Mouse (Mus musculus) liver, embryonic 16.5 days (tissue): ENCODE data around the gene Gm14322. TPM values are rescaled to one million over a fixed set of nuclear protein-coding genes. Genes with fewer than 3 reads are reported as not detected.
"Not testable (repeated sequence)": the region's sequence is repeated elsewhere in the genome, so short reads cannot be mapped to it uniquely, and the experiment has no call there.

Experiments used
- ATAC-seq: fragments of 200-750 bp; cut with Nextera tagmentation; 2 replicates; pipeline ENCODE4 v1.8.0; 2017; ENCODE audit warnings: low read depth, mild to moderate bottlenecking, moderate number of reproducible peaks, moderate library complexity
- H3K27ac ChIP-seq: fragments of 300-500 bp; sonication (generic); 2 replicates; pipeline ENCODE4 v1.5.1; 2014; ENCODE audit warnings: mild to moderate bottlenecking, low read length
- H3K27me3 ChIP-seq: fragments of 300-500 bp; sonication (generic); 2 replicates; pipeline ENCODE4 v1.6.1; 2014; ENCODE audit warnings: low read depth, low read length, mixed read lengths; ENCODE audit not compliant: control insufficient read depth, insufficient read depth
- H3K36me3 ChIP-seq: fragments of 300-500 bp; sonication (generic); 2 replicates; pipeline ENCODE4 v1.6.1; 2014; ENCODE audit warnings: mild to moderate bottlenecking; ENCODE audit not compliant: control insufficient read depth, insufficient read depth
- H3K4me1 ChIP-seq: fragments of 300-500 bp; sonication (generic); 2 replicates; pipeline ENCODE4 v1.6.1; 2014; ENCODE audit warnings: low read depth, low read length, mixed read lengths; ENCODE audit not compliant: control insufficient read depth
- H3K4me2 ChIP-seq: fragments of 300-500 bp; sonication (generic); 2 replicates; pipeline ENCODE4 v1.6.1; 2014; ENCODE audit warnings: low read depth, low read length, mixed read lengths
- H3K4me3 ChIP-seq: fragments of 300-500 bp; sonication (generic); 2 replicates; pipeline ENCODE4 v1.5.1; 2014; ENCODE audit warnings: low read depth, mild to moderate bottlenecking, low read length
- H3K9ac ChIP-seq: fragments of 300-500 bp; sonication (generic); 2 replicates; pipeline ENCODE4 v1.6.1; 2014; ENCODE audit warnings: low read depth, low read length
- H3K9me3 ChIP-seq: fragments of 300-500 bp; sonication (generic); replicated peaks from 2 replicates; pipeline ENCODE4 v1.6.1; 2016; ENCODE audit warnings: low read length; ENCODE audit not compliant: control insufficient read depth
- WGBS: fragments of 180-500 bp; shearing (Covaris S2); extraction: QIAGEN DNeasy Blood & Tissue Kit; methylation state at CpG from one replicate; pipeline ENCODE4 v1.1.7; 2014; ENCODE audit not compliant: insufficient replicate concordance; 5-methylcytosine and 5-hydroxymethylcytosine counted together
- polyA plus RNA-seq: library from polyadenylated mRNA; unstranded; fragments of >200 nt; fragmentation: Nextera tagmentation; extraction: Ambion mirVana; gene quantifications from 2 replicates; pipeline ENCODE4 v1.2.1, GENCODE M21; 2015

Gm14322 gene
- polyA plus RNA-seq: 0.93 and 0.95 TPM in 2 replicates

GRCm38 (mm10) chr2:177758941-177759558 lies at the start of gene Gm14322:
TSS of gene Gm14322 (plus strand) at chr2:177759288.
- not testable (repeated sequence) for ATAC-seq, H3K27ac ChIP-seq, H3K9me3 ChIP-seq, H3K4me1 ChIP-seq, H3K36me3 ChIP-seq, H3K27me3 ChIP-seq, H3K4me2 ChIP-seq, H3K9ac ChIP-seq
- peak within 1 kb of the TSS; percentile 36 for H3K4me3 ChIP-seq
- WGBS: 15% methylated on average over 9 of the region's 9 CpGs

DNA sequence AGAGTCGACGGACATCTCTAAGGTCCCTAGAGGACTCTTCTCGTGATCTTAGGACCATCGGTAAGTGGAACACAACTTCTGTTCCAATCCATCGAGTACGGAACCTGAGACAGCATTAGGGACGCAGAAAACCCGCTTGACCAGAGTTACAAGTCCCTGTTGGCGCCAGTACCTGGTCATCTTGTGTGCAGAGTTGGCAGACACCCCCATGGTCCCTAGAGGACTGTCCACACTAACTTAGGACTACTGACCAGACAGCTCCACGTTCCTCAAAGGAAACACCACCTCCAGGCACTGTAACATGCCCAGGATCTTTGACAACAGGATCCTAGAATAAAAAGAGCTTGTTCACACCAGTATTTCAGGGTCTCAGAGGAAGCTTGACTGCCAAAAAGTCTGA lies 17.6 kb upstream of the Gm14322 start:
- H3K4me2 ChIP-seq, H3K4me3 ChIP-seq, H3K36me3 ChIP-seq, H3K9ac ChIP-seq, H3K9me3 ChIP-seq, H3K27ac ChIP-seq, H3K27me3 ChIP-seq, H3K4me1 ChIP-seq, ATAC-seq: not testable (repeated sequence)
- WGBS: 59% methylated on average over 4 of the region's 10 CpGs

DNA sequence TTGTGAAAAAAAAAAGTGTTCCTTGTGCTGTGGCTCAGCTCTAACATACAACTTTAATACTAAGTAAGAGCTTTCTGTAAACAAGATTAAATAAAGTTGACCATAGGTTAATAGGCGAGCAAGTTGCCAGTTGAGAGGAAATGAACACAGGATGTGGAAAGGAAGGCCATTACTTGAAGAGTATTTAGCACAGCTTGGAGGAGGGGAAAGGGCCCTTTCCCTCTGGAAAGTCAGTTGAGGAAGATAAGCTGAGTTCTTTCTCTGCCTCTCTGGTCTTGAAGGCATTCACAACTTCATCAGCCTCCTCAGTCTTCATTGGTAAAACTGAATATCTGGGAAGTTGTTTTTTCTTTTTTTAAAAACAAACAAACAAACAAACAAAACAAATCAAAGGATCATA lies 28.3 kb downstream of the Gm14322 start:
- H3K9me3 ChIP-seq, ATAC-seq, H3K4me3 ChIP-seq, H3K4me2 ChIP-seq, H3K9ac ChIP-seq, H3K27me3 ChIP-seq, H3K4me1 ChIP-seq, H3K27ac ChIP-seq, H3K36me3 ChIP-seq: not testable (repeated sequence)
- 17% methylated on average over 1 of the region's 1 CpGs for WGBS

- H3K4me2 ChIP-seq, H3K27ac ChIP-seq, H3K27me3 ChIP-seq, H3K4me1 ChIP-seq, H3K36me3 ChIP-seq, H3K9me3 ChIP-seq, H3K9ac ChIP-seq, H3K4me3 ChIP-seq, ATAC-seq: not testable (repeated sequence)
- no CpG with 5 or more reads among the region's 2 CpGs for WGBS
Measured at GRCm38 (mm10) chr2:177806170-177806569, 47.1 kb downstream of the Gm14322 start.

Other genes with a start within 250 kb of the Gm14322 start
- not detected in 2 replicates for gene Gm14406, start 181.1 kb upstream of the Gm14322 start, polyA plus RNA-seq
- 7.6 and 8.5 TPM in 2 replicates for gene Gm14325, start 81.0 kb downstream of the Gm14322 start, polyA plus RNA-seq
- gene Gm14327, start 137.8 kb downstream of the Gm14322 start, polyA plus RNA-seq: 1.4 and 1.5 TPM in 2 replicates
- gene Zfp972, start 166.3 kb downstream of the Gm14322 start, polyA plus RNA-seq: 0.41 and 0.55 TPM in 2 replicates
- gene Gm14326, start 198.0 kb downstream of the Gm14322 start, polyA plus RNA-seq: 4.1 and 4.6 TPM in 2 replicates